Mouse (Mus musculus): Measurements from ENCODE around the gene Saysd1. TPM values are rescaled to one million over a fixed set of nuclear protein-coding genes. Genes with fewer than 3 reads are reported as not detected.

The Saysd1 gene
- total RNA-seq, 2 experiments from 2014 or later, result 6.9 to 7.4 TPM

DNA sequence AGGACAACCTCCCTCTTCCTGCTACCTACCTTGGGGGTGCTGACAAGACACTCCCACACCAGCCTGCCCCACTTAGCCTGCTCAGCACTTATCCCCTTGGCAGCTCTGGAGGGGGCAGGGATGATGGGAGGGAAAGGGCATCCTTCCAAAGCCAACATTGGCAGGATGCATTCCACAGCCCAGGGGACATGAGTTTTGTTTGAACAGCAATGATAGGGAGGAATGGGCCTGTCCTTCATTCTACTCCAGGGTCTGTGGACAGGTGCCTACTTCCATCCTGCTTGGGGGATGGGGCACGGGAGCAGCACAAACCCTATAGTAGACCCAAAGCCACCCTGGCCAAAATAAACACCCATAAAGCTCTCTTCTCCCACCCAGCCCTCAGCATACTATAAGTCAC, 27.1 kb upstream of the Saysd1 start:
- DNase-seq (ENCODE audit: low spot score in 2 of 2), result no peak

- DNase-seq (ENCODE audit: low spot score in 2 of 2), result no peak
These were observed 26.1 kb upstream of the Saysd1 start for GRCm38 (mm10) chr14:20164438-20164837.

DNA sequence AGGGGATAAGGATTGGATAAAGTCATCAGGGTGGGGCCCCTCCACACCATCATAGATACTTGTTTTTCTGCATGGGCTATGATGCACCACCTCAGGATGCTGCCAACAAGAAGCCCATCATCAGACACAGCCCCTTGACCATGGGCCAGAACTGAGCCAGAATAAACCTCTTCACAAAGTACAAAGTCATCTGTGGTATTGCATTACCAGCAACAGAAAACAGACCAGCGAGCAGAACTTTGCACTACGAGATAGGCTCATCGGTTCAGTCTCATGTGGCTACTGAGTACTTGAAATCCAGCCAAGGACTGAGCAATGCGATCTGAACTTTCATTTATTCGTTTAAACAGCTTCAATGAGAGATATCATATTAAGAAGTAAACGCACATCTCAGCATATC, 24.4 kb upstream of the Saysd1 start:
- no peak for DNase-seq (ENCODE audit: low spot score in 2 of 2)

DNA sequence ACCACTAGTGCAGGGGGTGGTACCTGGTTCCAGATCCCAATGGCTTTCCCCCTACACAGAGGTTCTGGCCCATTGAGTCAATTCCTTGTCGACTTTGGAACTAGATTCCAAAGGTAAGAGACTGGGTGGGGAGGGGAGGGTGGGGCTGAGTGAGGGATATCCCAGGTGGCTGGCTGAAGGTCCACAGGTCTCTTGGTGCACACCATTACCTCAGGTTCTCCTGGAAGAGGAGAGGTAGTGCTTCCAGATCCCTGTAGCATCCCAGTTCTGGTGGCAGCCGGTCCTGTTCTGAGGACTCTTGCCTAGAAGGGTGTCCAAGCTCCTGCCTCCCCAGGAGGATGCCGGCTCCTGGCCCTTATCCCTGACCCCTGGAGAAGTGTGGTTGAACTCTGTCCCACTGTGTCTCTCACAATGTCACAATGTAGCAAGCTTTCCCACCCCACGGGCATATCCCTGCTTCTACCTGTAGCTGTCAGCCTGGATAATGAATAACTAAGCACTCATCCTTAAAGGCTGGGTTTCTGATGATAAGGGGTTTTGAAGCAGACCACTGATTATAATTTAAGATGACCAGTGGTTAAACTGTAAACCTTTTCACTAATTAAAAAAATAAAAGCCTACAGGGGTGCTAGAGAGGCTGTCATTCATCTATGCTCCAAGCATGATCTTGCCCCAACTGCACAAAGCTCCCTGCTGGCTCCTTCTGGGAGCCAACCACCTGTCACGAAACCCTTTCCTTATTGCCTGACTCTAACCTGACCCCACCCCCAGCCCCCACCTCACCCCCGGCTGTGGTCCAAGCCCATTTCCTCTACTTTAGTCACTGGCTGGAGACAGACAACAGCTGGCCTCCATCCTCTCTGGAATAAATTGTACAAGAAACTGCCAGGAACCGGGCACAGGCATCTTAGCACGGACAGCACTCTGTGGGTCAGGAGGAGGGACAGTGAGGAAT, 20.7 kb upstream of the Saysd1 start:
- DNase-seq (ENCODE audit: low spot score in 2 of 2), result no peak

DNA sequence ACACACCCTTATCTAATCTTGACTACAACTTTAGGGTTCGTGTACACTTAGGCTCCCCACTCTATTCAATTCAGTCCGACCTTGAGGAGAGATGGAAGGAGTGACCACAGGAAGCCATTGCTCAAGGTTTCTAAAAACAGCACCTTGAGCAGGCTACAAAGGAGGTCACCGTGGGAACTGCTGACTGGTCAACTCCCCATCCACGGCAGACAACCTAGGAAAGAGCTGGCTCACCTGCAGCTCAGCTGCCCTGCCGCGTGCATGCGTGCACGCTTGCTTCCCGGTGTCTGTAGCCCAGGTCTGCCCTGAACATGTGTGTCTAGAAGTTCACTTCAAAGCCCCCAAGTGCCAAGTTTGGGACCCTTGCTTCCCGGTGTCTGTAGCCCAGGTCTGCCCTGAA, 19.3 kb upstream of the Saysd1 start:
- DNase-seq (ENCODE audit: low spot score in 2 of 2), result no peak

GRCm38 (mm10) chr14:20155718-20156117, 17.4 kb upstream of the Saysd1 start:
- DNase-seq (ENCODE audit: low spot score in 2 of 2), result no peak

DNA sequence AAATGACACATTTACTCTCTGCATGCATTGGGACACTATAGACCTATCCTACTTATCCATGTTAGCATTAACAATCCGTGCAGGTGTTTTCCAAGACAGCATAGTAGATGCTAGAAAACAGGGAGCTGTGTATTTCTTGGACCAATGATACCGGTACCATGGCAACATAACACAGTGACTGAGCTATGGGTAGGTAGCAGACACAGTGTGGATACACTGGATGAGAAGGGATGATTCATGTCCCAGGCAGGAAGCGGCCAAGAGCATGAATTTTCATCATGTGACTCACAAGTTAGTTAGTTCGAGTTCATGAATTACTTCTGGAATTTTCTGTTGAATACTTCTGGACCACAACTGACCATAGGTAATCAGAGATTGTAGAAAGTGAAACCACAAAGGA, 16.6 kb upstream of the Saysd1 start:
- DNase-seq (ENCODE audit: low spot score in 2 of 2), result no peak

DNA sequence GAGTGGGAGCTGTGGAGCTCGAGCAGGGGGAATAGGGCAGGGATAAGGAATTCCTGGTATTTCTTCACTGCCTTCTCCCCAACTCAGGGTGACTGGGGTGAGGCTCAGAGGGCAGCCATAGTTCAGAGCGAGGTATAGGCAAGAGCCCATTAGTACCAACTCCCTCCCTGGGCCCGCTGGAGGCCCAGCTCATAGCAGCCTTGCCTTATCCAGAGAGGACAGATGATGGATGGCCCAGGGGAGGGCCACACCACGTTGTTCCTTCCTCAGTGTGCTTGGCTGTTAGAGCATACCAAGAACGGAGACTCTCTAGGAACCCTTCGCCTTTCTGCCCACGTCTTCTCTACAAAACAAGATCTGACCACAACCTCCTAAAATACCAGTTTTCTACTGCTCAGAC, 15.9 kb upstream of the Saysd1 start:
- DNase-seq (ENCODE audit: low spot score in 2 of 2), result no peak

GRCm38 (mm10) chr14:20149127-20150080, 11.1 kb upstream of the Saysd1 start:
- no peak for DNase-seq (ENCODE audit: low spot score in 2 of 2)

- DNase-seq (ENCODE audit: low spot score in 2 of 2), result no peak
These were observed 10.2 kb upstream of the Saysd1 start for GRCm38 (mm10) chr14:20148514-20148913.

- DNase-seq (ENCODE audit: low spot score in 2 of 2), result no peak
These were observed 9.5 kb upstream of the Saysd1 start for GRCm38 (mm10) chr14:20147854-20148253.

GRCm38 (mm10) chr14:20144093-20144492, 5.8 kb upstream of the Saysd1 start:
- no peak for DNase-seq (ENCODE audit: low spot score in 2 of 2)

DNA sequence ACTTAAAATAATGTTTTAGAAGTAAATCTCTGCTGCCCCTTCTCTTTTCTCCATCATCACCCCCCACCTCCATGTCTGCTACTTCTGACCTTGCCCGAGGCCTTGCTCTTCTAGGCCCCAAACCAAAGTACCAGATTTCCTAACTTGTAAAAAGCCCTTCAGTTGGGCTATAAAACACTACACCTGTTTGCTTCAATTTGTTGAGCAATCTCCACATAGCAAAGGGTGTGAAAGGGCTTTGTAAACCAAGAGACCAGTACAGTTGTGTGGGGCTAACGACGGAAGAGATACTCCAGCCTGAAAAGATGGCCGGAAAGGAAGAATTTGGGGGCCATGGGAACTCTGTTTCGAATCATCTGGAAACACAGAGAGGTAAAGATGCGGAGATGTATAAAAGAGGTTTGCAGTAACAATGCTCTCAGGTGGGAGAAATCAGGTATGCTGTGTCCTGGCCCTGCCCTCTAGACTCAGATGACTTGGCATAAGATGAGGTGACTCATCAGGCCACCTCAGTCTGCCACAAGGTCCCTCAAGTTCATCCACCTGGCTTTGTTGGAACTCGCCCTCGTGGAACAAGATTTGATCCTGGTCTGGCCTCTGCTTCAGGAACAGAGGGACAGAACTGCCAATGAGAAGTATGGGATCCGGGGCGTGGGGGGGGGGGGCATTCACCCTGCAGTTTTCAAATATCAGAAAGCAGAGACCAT, 3.2 kb downstream of the Saysd1 start:
- DNase-seq (ENCODE audit: low spot score in 2 of 2), result no peak

DNA sequence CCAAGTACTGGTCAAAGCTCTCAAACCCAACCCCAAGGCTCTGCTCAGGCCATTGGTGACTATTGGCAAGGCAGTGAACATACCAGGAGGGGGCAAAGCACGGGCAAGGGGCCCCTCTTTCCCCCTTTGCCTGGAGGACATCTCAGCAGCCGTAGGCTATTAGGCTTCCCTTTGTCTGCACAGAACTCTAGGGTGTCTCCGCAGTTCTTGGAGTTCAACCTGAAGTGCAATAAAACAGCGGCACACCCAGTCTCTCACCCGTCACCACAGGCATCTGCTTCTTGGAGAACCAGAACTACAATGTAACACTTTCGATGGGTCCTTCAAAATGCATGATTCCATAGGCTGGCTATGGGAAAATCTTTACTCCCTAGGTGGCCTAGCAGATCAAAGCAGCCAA, 10.2 kb downstream of the Saysd1 start:
- DNase-seq (ENCODE audit: low spot score in 2 of 2), result no peak

DNA sequence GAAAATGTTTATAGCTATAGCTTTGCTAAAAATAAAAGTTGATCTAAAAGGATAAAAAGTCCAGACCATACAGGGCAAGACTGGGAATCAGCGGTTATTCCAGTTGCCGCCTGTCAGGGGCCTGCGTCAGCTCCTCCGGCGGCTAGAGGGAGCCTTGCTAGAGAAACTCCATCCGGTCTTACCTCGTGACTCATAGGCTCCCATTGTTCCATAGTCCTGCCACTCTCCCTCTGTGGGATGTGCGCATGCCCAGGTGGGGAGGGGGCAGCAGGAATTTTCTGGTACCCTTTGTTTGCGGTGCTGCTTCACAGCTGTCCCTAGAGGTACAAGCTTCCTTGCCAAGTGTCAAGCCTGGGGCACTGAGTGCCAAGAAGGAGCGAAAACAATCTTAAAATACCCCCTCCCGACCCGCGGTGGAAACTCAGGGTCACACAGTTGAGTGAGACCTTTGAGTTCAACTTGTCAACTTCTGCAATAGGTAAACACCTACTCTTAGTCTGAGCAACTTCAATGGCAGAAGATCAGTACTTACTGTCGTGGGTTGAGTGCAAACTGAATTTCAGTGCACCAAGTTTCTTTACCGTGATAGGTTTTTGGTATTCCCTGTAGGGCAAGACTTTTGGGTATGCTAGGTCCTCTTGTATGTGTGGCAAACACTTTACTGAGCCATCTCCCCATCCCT, 10.8 kb downstream of the Saysd1 start:
- DNase-seq (ENCODE audit: low spot score in 2 of 2), result no peak

GRCm38 (mm10) chr14:20120868-20121267, 17.5 kb downstream of the Saysd1 start:
- no peak for DNase-seq (ENCODE audit: low spot score in 2 of 2)

DNA sequence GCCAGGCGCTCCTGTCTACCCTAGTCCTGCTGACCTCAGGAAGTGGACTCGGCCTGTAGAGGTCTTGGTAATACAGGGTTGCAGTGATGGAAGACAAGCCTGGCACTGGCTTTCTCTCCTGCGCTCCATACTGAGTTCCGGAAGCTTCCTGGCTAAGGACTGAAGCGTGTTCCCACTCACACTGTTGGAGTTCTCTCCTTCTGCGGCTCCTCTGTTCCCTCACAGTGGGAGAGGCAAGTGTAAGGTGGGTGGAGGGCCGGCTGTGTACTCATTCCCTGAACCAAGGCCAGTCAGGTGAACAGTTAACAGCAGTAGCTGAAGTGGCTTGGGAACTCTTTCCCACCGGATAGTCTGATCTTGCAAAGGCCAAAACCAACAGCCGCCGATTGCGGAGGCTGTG, 18.3 kb downstream of the Saysd1 start:
- DNase-seq (ENCODE audit: low spot score in 2 of 2), result no peak

GRCm38 (mm10) chr14:20116149-20116605, 22.2 kb downstream of the Saysd1 start:
- DNase-seq (ENCODE audit: low spot score in 2 of 2), result no peak

DNA sequence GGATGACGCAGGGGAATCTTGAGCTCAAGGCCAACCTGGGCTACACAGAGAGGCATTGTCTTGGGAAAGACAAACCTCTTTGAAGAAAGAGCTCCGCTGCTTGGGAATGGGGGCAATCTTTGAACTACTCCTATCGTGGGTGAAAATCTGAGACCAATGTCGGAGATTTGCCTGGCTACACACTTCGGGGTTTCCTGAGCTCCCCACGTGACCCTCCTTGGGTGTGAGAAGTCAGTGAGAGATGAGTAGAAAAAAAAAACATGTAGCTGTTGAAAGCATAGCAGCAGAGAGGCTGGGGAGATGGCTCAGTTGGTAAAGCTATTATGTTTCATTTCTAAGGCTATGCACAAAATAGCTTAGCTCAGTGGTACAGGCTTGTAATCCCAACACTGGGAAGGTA, 23.4 kb downstream of the Saysd1 start:
- DNase-seq (ENCODE audit: low spot score in 2 of 2), result no peak

DNA sequence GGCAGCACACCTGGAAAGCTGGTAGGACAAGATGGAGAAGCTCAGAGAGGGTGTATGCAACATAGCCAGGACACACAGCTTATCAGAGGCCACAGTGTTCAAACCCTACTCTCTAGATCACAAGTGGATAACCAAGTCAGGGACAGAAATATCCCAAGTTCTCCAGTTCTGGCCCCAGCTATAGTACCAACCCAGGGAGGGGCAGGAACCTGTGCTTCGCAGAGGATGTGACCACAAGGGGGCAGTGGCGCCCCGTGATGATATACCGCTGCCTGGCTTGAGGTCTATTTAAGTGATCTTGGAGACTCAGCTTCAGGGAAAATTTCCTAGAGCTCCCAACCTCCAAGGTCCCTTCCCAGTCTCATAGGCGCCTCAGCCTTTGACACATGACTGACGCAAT, 24.4 kb downstream of the Saysd1 start:
- peak; percentile 76 to 81 for DNase-seq (ENCODE audit: low spot score in 2 of 2)
